Mouse (Mus musculus) heart, adult 18-20 months (tissue): ENCODE measurements around the gene Pnkd. TPM values are rescaled to one million over a fixed set of nuclear protein-coding genes. Genes with fewer than 3 reads are reported as not detected.
A peak's percentile ranks its signal among the peaks of the same experiment; 100 is the strongest.

Experiments used
- DNase-seq, 2 experiments: peaks; one replicate each; pipeline ENCODE4 v3.0.0; 2021 to 2022; ENCODE audit warnings: mixed read lengths in 1 of 2
- long read RNA-seq, 2 experiments: library from polyadenylated mRNA; stranded (forward); transcript quantifications; one replicate each; pipeline ENCODE4 v2.0.0; 2021
- total RNA-seq, 2 experiments: library from RNA; stranded (reverse); gene quantifications; 2 replicates each; pipeline ENCODE4 v1.2.3; 2021

Pnkd gene
- 100 to 1,000 TPM; 138 to 151 TPM for total RNA-seq
- long read RNA-seq, experiment 1, transcript Pnkd-201 (10 exons, 2,937 nt): minor isoform, 5 of 171 reads
- long read RNA-seq, experiment 1, transcript Pnkd-204 (3 exons, 740 nt): major isoform, 114 of 171 reads
- long read RNA-seq, experiment 1, transcript Pnkd-202 (9 exons, 2,859 nt): minor isoform, 30 of 171 reads
- long read RNA-seq, experiment 1, partial matches to known transcripts: 11 of 171 reads
- long read RNA-seq, experiment 1, other reads (novel, unspliced or antisense): 9 of 171 reads
- long read RNA-seq, experiment 2, transcript Pnkd-204 (3 exons, 740 nt): major isoform, 72 of 103 reads
- long read RNA-seq, experiment 2, transcript Pnkd-202 (9 exons, 2,859 nt): minor isoform, 16 of 103 reads
- long read RNA-seq, experiment 2, partial matches to known transcripts: 4 of 103 reads
- long read RNA-seq, experiment 2, other reads (novel, unspliced or antisense): 7 of 103 reads

DNA sequence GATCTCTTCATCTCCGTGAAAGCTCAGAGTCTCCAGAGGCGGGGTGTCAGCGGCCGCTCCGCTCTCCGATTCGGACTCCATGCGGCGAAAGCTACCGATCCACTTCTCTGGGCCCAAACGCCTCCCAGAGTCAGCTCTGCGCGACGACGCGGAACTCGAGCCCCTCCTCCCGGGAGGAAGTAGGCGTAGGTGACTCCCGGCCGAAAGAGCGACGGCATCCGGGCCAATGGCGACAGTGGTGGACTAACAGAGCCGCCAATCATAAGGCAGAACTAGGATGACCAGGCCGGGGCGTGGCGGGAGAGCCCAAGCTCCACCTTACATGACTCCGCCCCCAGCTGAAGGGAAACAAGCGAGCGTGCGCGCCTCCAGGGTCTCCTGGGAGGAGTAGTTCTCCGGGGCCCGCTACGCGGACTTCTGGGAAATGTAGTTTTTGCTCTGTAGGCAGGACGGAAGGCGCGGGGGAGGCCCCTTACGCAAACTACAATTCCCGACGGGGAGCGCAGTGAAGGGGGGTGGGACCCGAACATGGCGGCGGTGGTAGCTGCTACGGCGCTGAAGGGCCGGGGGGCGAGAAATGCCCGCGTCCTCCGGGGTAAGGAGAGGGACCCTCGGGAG lies at the start of gene Pnkd, which contains the start of gene Aamp:
Gene Pnkd (plus strand): TSS at position 388 of the 618 bp plus-strand sequence.
Gene Aamp (minus strand): TSS at position 196 of the 618 bp plus-strand sequence.
- peak; percentile 100 for DNase-seq

DNA sequence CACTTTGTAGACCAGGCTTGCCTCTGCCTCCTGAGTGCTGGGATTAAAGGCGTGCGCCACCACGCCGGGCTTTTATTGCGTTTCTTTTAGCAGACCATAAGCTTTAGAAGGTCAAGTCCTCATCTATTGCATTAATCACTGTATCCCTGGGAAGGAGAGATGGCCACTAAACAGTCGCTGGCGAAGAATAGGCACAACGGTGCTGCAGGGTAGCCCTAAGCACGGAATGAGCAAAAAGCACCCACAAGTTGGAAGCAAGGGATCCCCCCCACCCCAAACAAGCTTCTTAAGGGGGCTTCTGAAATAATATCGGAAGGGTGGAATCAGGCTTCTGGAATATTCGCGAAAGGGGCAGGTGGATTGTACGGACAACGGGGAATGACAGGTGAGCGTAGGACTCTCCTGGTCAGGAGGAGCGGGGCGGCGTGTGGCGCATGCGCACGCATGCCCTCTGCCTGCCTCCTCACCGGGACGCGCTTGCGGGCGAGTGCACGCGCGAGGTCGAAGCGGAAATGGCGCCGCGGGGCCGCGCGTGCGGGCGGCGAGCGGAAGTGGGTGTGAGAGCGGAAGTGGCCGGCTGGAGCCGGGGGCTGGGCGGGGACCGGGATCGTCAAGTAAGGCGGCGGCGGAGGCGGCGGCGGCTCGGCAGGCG lies 48.7 kb upstream of the Pnkd start, which contains the start of gene Arpc2:
Gene Arpc2 (plus strand): TSS at position 147 of the 652 bp plus-strand sequence.
- DNase-seq: peak; percentile 98 to 99

GRCm38 (mm10) chr1:74236590-74237317 lies 48.0 kb upstream of the Pnkd start:
- peak; percentile 64 to 68 for DNase-seq

DNA sequence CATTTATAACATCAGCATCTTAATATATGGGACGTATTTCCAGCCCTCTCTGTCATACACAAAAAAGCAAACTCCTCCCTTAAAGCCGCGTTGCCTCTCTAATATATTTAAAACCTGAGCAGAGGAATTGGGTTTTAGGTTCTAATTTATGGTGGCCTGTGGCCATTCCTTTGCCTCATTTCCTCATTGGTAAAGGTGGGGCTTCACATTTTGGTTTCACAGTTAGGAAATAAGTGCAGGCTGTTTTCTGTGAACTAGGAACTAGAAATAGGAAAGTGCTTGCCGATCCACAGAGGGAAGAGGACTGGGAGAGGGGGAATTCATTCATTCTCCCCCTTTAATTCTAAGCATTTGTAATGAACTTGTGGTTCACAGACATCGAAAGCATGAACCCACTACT lies 47.1 kb upstream of the Pnkd start:
- DNase-seq: no peak

DNA sequence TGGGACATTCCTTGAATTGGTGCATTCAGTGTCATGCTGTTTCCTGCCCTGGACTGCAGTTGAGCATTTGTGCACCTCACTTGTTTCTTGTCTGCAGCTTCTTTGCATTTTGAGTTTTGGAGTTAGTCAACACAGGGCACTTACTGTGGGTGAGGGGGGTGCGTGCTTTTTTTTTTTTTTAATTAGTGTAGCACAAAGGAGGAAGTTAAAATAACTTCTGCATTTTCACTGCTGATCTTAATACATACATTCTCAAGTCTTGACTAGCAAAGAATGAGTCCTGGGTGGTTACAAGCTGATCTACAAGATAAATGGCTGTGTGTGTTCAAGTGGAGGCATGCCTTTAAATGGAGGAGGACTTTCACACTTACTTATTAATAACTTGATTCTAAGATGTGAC lies 46.6 kb upstream of the Pnkd start:
- DNase-seq: no peak

- no peak for DNase-seq
Measured at GRCm38 (mm10) chr1:74239162-74239561, 45.6 kb upstream of the Pnkd start.

DNA sequence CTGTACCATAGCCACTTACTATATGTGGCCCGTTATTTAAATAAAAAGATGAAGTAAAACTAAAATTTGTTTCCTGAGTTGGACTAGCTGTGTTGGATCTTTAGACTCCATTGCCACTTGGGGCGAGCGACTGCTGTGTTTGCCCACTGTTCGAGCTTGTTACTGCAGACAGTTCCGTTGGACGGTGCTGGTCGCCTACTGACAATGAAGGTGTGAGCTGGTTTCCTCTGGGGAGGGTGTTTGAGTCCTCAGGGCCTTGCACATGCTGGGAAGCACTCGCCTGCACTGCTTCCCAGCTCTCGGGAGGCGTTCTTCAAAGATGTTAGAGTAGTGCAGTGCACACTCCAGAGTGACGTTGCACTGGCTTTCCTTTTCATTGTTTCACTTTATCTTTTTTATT lies 45.1 kb upstream of the Pnkd start:
- DNase-seq: peak in 1 of 2 experiments; percentile 53

DNA sequence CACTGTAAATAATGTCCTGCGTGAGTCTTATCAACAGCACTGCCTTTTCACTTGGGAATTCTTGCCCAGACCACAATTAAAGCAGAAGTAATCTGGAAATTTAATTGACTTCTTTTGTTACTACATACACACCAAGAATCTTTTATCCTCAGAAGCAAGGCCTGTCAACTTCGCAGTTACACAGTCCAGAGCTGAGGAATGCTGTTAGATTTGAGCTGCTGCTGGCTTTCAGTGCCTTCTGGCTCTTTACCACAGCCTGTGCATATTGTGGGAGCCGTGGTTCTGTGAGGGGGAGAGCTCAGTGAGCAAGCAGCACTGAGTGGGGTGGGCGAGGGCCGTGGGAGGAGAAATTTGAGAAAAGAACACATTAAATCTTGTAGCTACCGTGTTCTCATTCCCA lies 44.4 kb upstream of the Pnkd start:
- peak in 1 of 2 experiments; percentile 47 for DNase-seq

DNA sequence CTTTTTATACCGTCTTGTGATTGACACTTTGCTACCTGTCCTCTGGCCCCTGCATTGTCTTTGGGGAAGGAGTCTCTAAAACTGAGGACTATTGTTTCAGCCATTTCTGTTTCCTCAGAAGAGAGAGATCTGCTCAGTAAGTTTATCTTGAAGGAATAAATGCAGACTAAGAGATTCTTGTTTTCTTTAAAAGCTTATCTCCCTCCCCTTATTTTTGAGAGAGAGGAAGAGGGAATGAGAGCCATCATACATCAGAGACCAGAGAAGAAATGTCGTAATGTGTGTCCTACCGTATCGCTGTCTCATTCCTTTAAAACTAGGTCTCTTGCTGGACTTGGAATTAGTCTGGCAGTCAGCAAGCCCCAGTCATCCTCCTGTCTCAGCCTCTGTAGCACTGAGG lies 43.9 kb upstream of the Pnkd start:
- DNase-seq: no peak

DNA sequence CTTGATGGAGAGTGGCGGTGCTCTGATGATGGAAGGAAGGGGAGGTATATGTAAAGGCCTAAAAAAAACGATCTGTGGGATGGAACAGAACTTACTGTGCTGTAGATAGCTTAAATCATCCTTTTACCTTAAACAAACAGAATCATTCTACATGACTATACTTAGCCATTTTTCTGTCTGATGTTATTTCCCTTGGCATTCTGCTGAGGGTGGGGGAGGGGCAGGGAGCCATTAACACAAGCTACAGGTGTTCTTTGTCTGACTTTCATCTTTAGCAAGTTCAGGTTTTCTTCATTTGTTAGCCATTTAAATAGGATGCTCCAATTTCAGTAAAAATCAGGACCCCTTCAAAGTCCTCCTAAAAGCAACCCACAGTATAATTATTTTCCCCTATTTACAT lies 39.2 kb upstream of the Pnkd start:
- DNase-seq: no peak

DNA sequence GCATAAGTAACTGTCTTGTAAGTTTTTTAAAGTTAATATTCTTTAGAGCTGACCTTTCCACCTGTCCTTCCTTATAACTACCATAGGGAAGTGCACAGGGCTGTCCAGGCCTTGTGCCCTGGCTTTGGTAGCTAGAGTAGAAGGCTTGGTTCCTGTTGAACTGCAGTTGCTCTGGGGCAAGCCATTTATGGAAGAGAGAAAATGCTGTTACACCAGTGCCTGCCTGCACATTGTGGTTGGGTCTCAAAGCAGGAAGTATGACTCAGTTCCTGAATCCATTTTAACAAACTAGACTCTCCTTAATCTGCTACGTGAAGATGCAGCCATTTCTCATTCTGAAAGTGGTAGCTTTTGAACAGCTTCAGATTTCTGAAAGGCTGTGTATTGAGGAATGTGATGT lies 35.9 kb upstream of the Pnkd start:
- peak; percentile 56 to 84 for DNase-seq

DNA sequence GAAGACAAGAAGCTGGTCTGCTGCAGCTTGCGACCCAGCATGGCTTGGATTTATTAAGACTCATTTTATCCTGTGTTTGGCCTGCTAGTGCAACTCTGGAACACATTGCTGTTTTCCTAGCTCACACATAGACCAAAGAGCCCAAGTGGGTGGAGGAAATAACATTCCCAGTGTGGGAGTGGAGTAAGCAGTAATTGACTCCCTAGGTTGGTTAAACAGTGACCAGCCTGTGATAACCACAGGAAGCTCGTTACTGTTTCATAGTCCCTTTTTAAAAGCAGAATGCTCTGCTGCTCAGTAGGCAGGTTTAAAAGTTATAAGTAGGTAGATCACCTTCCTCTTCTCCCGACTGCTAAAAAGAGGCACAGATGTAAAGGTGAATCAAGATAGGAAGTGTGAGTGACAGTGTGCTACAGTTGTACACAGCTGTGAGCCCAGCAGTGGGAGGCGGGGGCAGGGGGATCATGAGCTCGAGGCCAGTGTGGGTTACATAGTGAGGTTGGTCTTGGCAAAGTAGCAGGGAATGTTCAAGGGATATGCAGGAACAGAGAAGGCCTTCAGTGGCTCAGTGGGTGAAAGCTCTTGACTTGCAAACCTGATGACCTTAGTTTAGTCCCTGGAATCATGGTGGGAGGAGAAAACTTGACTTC lies 35.3 kb upstream of the Pnkd start:
- peak; percentile 32 to 41 for DNase-seq

DNA sequence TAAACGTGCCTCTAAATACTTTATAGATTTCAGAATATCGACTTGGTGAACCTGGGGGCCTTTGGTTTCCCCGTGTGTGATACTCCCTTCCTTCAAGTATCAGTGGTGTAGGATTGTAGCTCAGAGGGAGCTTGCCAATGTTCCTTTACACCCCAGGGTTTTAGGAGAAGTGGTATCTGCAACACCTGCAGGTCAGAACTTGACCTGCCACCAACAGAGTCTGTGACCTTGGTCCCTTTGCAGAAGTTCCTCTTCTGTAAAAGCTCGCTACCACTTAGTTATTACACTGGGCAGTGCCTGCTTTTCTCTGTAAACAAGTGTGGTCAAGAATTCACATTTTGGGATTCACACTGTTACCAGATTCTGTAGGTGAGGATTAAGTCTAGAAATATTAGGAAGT lies 34.6 kb upstream of the Pnkd start:
- DNase-seq: no peak

DNA sequence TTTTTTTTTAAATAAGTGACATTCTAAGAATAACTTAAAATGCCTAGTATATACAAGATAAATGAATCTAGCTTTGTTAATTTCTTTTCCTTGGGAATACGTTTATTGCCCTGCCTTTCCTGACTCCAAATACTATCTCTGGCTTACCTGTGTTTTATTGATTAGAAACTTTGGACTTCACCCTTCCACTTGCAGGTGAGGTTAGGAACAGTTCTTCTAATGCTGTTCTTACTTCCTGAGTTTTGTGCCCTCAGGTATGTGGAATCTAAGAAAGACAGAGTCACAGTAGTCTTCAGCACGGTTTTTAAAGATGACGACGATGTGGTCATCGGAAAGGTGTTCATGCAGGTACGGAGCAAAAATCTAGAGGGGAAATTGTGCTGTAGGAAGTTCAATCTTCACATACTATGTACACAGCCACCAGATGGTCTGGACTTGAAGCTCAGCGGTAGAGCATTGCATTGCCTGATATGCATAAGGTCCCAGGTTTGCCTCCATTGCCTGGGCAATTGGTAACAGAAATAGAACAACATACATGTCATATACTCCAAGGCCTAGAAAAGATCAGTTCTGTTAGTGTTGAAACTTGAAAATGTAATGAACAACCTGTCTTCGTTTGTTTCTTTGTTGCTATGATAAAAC lies 28.9 kb upstream of the Pnkd start:
- no peak for DNase-seq

DNA sequence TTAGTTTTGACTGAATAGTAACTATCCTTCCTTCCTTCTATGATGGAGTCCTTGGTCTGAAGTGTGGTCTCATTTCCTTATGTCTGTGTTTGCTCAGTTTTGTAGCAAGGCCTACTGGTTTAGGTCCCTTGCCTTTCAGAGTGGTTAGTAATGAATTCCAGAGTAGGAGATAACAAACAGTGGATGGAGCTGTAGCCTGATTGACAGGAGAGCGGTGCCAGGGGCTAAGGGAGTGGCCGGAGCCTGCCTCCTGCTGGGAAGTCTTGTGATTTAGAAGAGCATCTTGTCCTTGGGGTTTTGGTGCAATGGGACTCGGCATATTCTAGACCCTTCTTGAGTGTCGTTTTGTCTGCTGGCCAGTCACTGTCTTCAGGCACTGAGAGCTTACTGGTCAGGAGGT lies 27.9 kb upstream of the Pnkd start:
- DNase-seq: no peak

DNA sequence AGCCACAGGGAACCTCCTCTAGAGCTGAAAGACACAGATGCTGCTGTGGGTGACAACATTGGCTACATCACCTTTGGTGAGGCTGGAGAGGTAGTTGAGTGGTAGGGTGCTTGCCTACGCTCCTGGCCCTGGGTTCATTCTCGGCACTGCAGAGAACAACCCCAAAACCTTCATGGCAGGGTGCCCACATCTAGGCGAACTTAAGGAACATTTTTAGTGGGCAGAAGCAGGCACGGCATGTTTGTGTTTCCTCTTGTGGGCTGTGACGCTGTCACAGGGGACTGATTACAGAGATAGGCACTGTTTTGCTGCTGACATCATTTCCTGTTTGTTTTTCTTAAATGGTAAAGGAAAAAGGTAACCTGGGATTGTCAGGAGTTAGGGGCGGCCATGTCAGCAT lies 22.2 kb upstream of the Pnkd start:
- DNase-seq: no peak

GRCm38 (mm10) chr1:74268750-74269149 lies 16.0 kb upstream of the Pnkd start:
- no peak for DNase-seq

DNA sequence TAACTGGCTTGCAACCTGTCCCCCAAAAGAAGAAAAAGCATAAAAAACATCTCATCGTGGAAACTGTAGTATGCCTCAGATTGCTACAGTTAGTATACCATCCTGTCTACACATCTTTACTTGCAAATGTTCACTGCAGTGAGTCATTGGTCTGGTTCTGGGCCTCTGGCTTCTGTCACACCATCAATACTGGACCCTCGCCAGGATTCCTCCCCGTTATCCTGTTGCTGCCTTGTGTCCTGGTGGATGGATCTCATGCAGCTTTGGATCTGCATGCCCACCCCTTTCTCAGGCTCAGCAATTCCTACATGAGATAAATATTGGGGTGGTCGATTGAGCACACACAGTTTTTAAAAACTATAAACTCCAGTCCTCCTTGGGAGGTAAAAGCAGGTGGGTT lies 13.1 kb upstream of the Pnkd start:
- DNase-seq: no peak

GRCm38 (mm10) chr1:74275015-74275414 lies 9.7 kb upstream of the Pnkd start:
- DNase-seq: no peak

DNA sequence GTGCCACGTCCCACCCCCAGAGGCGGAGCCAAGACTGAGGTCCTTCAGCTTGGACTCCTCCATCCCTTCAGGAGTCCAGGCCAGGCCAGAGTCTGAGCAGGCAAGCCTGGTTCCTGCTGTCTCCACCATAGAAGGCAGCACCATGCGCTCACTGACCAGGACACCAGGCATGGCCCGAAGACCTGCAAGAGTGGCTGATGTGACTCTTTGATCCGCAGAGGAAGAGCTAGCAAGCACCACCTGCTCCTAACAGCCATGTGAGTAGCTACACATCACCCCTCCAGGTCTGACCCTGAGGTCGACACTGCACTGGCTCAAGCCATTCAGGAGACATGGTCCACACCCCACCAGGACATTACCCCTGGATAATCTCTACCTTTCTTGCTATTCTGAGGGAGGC lies 7.7 kb upstream of the Pnkd start:
- no peak for DNase-seq

GRCm38 (mm10) chr1:74277883-74278537 lies 6.7 kb upstream of the Pnkd start:
- no peak for DNase-seq
